Mouse (Mus musculus) liver, embryonic 14.5 days (tissue): ENCODE measurements around the gene Pam16. TPM values are rescaled to one million over a fixed set of nuclear protein-coding genes. Genes with fewer than 3 reads are reported as not detected.

ENCODE experiments used
- ATAC-seq: fragments of 200-750 bp; cut with Nextera tagmentation; 2 replicates; pipeline ENCODE4 v1.8.0; 2017; ENCODE audit warnings: moderate number of reproducible peaks, mild to moderate bottlenecking, moderate library complexity; ENCODE audit not compliant: insufficient read depth
- DNase-seq, 3 experiments: peaks; one replicate each; pipeline ENCODE4 v3.0.0-alpha.2; 2012 to 2013; ENCODE audit warnings: low read depth in 3 of 3, low spot score in 3 of 3
- H3K27ac ChIP-seq: fragments of 300-500 bp; sonication (generic); 2 replicates; pipeline ENCODE4 v1.5.1; 2014; ENCODE audit warnings: moderate library complexity, mild to moderate bottlenecking, control low read depth, inconsistent platforms
- H3K27me3 ChIP-seq: fragments of 300-500 bp; sonication (generic); 2 replicates; pipeline ENCODE4 v1.6.1; 2014; ENCODE audit warnings: mild to moderate bottlenecking, low read length, moderate library complexity; ENCODE audit not compliant: control insufficient read depth, insufficient read depth
- H3K36me3 ChIP-seq: fragments of 300-500 bp; sonication (generic); replicated peaks from 2 replicates; pipeline ENCODE4 v1.6.1; 2014; ENCODE audit warnings: low read depth; ENCODE audit not compliant: control insufficient read depth, insufficient read depth
- H3K4me1 ChIP-seq, 2 experiments: fragments of 200-500 bp in 1 of 2; fragments of 300-500 bp in 1 of 2; sonication (generic) in 1 of 2; replicated peaks; 2 replicates each; pipeline ENCODE4 v1.6.1; 2012 to 2014; ENCODE audit warnings: antibody characterized with exemption in 1 of 2, inconsistent platforms in 1 of 2, low read length in 1 of 2; ENCODE audit not compliant: control insufficient read depth in 2 of 2, insufficient read depth in 2 of 2
- H3K4me2 ChIP-seq: fragments of 300-500 bp; sonication (generic); 2 replicates; pipeline ENCODE4 v1.6.1; 2014; ENCODE audit warnings: low read depth, mild to moderate bottlenecking, control low read depth, moderate library complexity
- H3K4me3 ChIP-seq, 2 experiments: fragments of 200-500 bp in 1 of 2; fragments of 300-500 bp in 1 of 2; sonication (generic) in 1 of 2; 2 replicates each; pipeline ENCODE4 v1.5.1; 2012 to 2014; ENCODE audit warnings: low read depth in 2 of 2, low read length in 2 of 2, mild to moderate bottlenecking in 2 of 2, control low read depth in 1 of 2, inconsistent platforms in 1 of 2, moderate library complexity in 1 of 2; ENCODE audit not compliant: insufficient read depth in 1 of 2
- H3K9ac ChIP-seq: fragments of 300-500 bp; sonication (generic); replicated peaks from 2 replicates; pipeline ENCODE4 v1.6.1; 2014; ENCODE audit warnings: mild to moderate bottlenecking, control low read depth, moderate library complexity
- H3K9me3 ChIP-seq: fragments of 300-500 bp; sonication (generic); 2 replicates; pipeline ENCODE4 v1.6.1; 2016; ENCODE audit warnings: low read length, mixed read lengths; ENCODE audit not compliant: control insufficient read depth
- CTCF ChIP-seq: IDR thresholded peaks from 2 replicates; pipeline ENCODE4 v1.5.1; 2016; ENCODE audit warnings: antibody characterized with exemption, low read depth, control low read depth
- EP300 ChIP-seq: IDR thresholded peaks from 2 replicates; pipeline ENCODE4 v1.6.1; 2016; ENCODE audit warnings: antibody characterized with exemption, low read depth
- WGBS: fragments of 180-500 bp; shearing (Covaris S2); extraction: QIAGEN DNeasy Blood & Tissue Kit; methylation state at CpG from one replicate; pipeline ENCODE4 v1.1.7; 2014; ENCODE audit not compliant: insufficient replicate concordance; 5-methylcytosine and 5-hydroxymethylcytosine counted together
- polyA plus RNA-seq, 2 experiments: library from polyadenylated mRNA; depleted of rRNA in 1 of 2; stranded (reverse) in 1 of 2; unstranded in 1 of 2; fragments of >200 nt; fragmentation: Nextera tagmentation in 1 of 2; extraction: Ambion mirVana in 1 of 2; gene quantifications; 2 replicates each; pipeline versions ENCODE4 v1.2.1 to v1.2.3; 2012 to 2014

Pam16 gene
- polyA plus RNA-seq, 2 experiments, result 41.3 to 64.4 TPM

GRCm38 (mm10) chr16:4598041-4598440, 26.7 kb downstream of the Pam16 start:
- WGBS, result 59% methylated on average over 5 of the region's 5 CpGs
- TF ChIP-seq CTCF, result no peak
- no peak for TF ChIP-seq EP300
- Histone ChIP-seq H3K36me3 (no peaks in the 10 kb centered on the region), H3K9me3 (no peaks in the 10 kb centered on the region), H3K27ac (no peak overlapping the region), H3K4me2 (no peak overlapping the region), H3K27me3 (peaks cover 36% of the 10 kb centered on the region), H3K4me3 (no peak overlapping the region), H3K4me1 (peaks cover 0 to 8% of the 10 kb centered on the region in 2 experiments; a peak in 2 of 4 replicates), H3K9ac (no peak overlapping the region)
- ATAC-seq, result no peak
- DNase-seq, result no peak

GRCm38 (mm10) chr16:4597296-4597695, 27.5 kb downstream of the Pam16 start:
- ATAC-seq (no peak), DNase-seq (no peak)
- no peak for TF ChIP-seq CTCF
- no peak for TF ChIP-seq EP300
- H3K27ac ChIP-seq, result no peak overlapping the region
- WGBS, result 65% methylated on average over 7 of the region's 7 CpGs
- H3K4me1 ChIP-seq, result peaks cover 0 to 2% of the 10 kb centered on the region in 2 experiments; a peak in 1 of 4 replicates
- no peak overlapping the region for H3K9ac ChIP-seq
- no peak overlapping the region for H3K4me3 ChIP-seq
- no peaks in the 10 kb centered on the region for H3K9me3 ChIP-seq
- H3K27me3 ChIP-seq, result peaks cover 43% of the 10 kb centered on the region
- no peak overlapping the region for H3K4me2 ChIP-seq
- H3K36me3 ChIP-seq, result no peaks in the 10 kb centered on the region

GRCm38 (mm10) chr16:4596836-4597235, 28.0 kb downstream of the Pam16 start:
- no peak for DNase-seq
- Histone ChIP-seq H3K4me2 (no peak overlapping the region), H3K9ac (no peak overlapping the region), H3K4me3 (no peak overlapping the region), H3K36me3 (no peaks in the 10 kb centered on the region), H3K4me1 (no peaks in the 10 kb centered on the region; a peak in 1 of 4 replicates), H3K27ac (no peak overlapping the region), H3K27me3 (peaks cover 46% of the 10 kb centered on the region), H3K9me3 (no peaks in the 10 kb centered on the region)
- 52% methylated on average over 2 of the region's 2 CpGs for WGBS
- TF ChIP-seq EP300, result no peak
- TF ChIP-seq CTCF, result no peak
- no peak for ATAC-seq

GRCm38 (mm10) chr16:4596141-4596728, 28.6 kb downstream of the Pam16 start:
- DNase-seq (no peak), ATAC-seq (no peak)
- 51% methylated on average over 3 of the region's 3 CpGs for WGBS

GRCm38 (mm10) chr16:4595527-4595963, 29.2 kb downstream of the Pam16 start:
- Histone ChIP-seq H3K4me2 (peak overlapping the region; percentile 61), H3K27ac (no peak overlapping the region), H3K27me3 (peaks cover 46% of the 10 kb centered on the region), H3K9me3 (no peaks in the 10 kb centered on the region), H3K9ac (no peak overlapping the region), H3K36me3 (no peaks in the 10 kb centered on the region), H3K4me3 (peak overlapping the region; percentile 53 to 54), H3K4me1 (no peaks in the 10 kb centered on the region; a peak in 1 of 4 replicates)
- DNase-seq (no peak), ATAC-seq (no peak)
- 33% methylated on average over 5 of the region's 5 CpGs for WGBS
- TF ChIP-seq EP300 (no peak), CTCF (no peak)

More at GRCm38 (mm10) chr16:4596141-4596728, 28.6 kb downstream of the Pam16 start:
- no peak overlapping the region for H3K27ac ChIP-seq
- no peaks in the 10 kb centered on the region for H3K36me3 ChIP-seq
- peaks cover 46% of the 10 kb centered on the region for H3K27me3 ChIP-seq
- no peaks in the 10 kb centered on the region; a peak in 1 of 4 replicates for H3K4me1 ChIP-seq
- no peaks in the 10 kb centered on the region for H3K9me3 ChIP-seq
- no peak overlapping the region for H3K9ac ChIP-seq
- peak overlapping the region; percentile 61 for H3K4me2 ChIP-seq
- TF ChIP-seq EP300 (no peak), CTCF (no peak)
- peak overlapping the region in 1 of 2 experiments; percentile 0; a peak in 1 of 4 replicates for H3K4me3 ChIP-seq
